Mouse (Mus musculus): Measurements from ENCODE around the gene Mtmr3.

DNA sequence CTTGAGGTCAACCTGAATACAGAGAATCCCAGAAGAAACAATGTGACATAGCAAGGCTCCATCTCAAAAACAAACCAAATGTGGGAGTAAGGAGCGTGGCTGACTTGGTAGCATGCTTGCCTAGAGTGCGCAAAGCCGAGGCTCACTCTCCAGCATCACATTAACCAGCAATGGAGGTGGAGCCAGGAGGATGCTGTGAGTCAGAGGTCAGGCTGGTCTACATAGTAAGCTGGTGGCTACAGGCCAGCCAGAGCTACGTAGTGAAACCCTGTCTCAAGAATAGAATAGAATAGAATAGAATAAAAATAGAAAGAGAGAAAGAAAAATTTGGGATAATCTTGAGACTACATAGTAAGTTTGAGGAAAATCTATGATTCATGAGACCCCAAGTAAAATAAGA, 27.2 kb upstream of the Mtmr3 start:
- TF ChIP-seq POLR2A (IDR thresholded peaks at IDR 0.05; ENCODE audit: borderline replicate concordance, extremely low read depth, low read depth, low read length) = no peak
- no peak for TF ChIP-seq CTCF (IDR thresholded peaks at IDR 0.05; ENCODE audit: insufficient read depth, low read length)

Data from lung, adult 2 months (tissue).